In genomic region chr8:66698011-66698410, GRCm38 (mm10) we compare ENCODE assay signal across 9 mouse cellular contexts. TPM values are rescaled to one million over a fixed set of nuclear protein-coding genes. Genes with fewer than 3 reads are reported as not detected.
A peak's percentile ranks its signal among the peaks of the same experiment; 100 is the strongest.
DNase-seq lines count a peak whose midpoint lies in the region; ATAC-seq lines count a peak whose summit lies in the region.
"Had no signal": no experiment of that assay in that cellular context is flagged by ENCODE, and none has a peak within 500 bp of the region (broad histone marks: within the 10 kb centered on the region; RNA-seq: fewer than 3 reads in every experiment).

No protein-coding gene starts in this region.

- no peak for DNase-seq in intestine, embryonic 14.5 days (ENCODE audit: low spot score)
- no peak for DNase-seq in embryonic facial prominence, embryonic 14.5 days (ENCODE audit: low spot score)
- no peak for DNase-seq in right cerebral cortex, postnatal 4 days
- DNase-seq in cerebellum, adult 9-10 months = no peak
- no peak for DNase-seq in kidney, adult 8-10 months
- DNase-seq: adrenal gland, postnatal 36 days had no signal

- no peak overlapping the region for H3K27ac ChIP-seq in intestine, embryonic 14.5 days (ENCODE audit: low read depth)
- H3K27ac ChIP-seq in intestine, embryonic 16.5 days (ENCODE audit: low read length) = no peak overlapping the region
- no peak overlapping the region for H3K27ac ChIP-seq in embryonic facial prominence, embryonic 14.5 days (replicated peaks; ENCODE audit: low read depth, low read length)
- H3K27ac ChIP-seq in hindbrain, embryonic 16.5 days (ENCODE audit: low read depth, low read length) = no peak overlapping the region
- no peak overlapping the region for H3K27ac ChIP-seq in neural tube, embryonic 13.5 days (replicated peaks)

- no peaks in the 10 kb centered on the region for H3K9me3 ChIP-seq in intestine, embryonic 14.5 days (ENCODE audit: control insufficient read depth, low read length)
- no peaks in the 10 kb centered on the region for H3K9me3 ChIP-seq in intestine, embryonic 16.5 days (ENCODE audit: control insufficient read depth, low read length)
- H3K9me3 ChIP-seq in embryonic facial prominence, embryonic 14.5 days (ENCODE audit: control insufficient read depth, low read length) = no peaks in the 10 kb centered on the region
- H3K9me3 ChIP-seq in hindbrain, embryonic 16.5 days (ENCODE audit: control insufficient read depth, low read length) = no peaks in the 10 kb centered on the region
- no peaks in the 10 kb centered on the region for H3K9me3 ChIP-seq in neural tube, embryonic 13.5 days

- H3K27me3 ChIP-seq in intestine, embryonic 14.5 days (replicated peaks; ENCODE audit: control insufficient read depth, insufficient read depth, low read length) = peaks cover 30% of the 10 kb centered on the region
- H3K27me3 ChIP-seq in intestine, embryonic 16.5 days (replicated peaks; ENCODE audit: control insufficient read depth, insufficient read depth, low read length) = peaks cover 20% of the 10 kb centered on the region
- H3K27me3 ChIP-seq in embryonic facial prominence, embryonic 14.5 days (replicated peaks; ENCODE audit: control insufficient read depth, insufficient read depth, low read length) = peaks cover 40% of the 10 kb centered on the region
- H3K27me3 ChIP-seq in hindbrain, embryonic 16.5 days (replicated peaks; ENCODE audit: control insufficient read depth, insufficient read depth, low read length) = peaks cover 3% of the 10 kb centered on the region; the same call in 1 of the 2 replicates
- H3K27me3 ChIP-seq in neural tube, embryonic 13.5 days = peaks cover 21% of the 10 kb centered on the region

- no peaks in the 10 kb centered on the region; the same call in 1 of the 2 replicates for H3K4me1 ChIP-seq in intestine, embryonic 14.5 days (replicated peaks; ENCODE audit: control insufficient read depth, insufficient read depth, low read length)
- peaks cover 7% of the 10 kb centered on the region; the same call in 1 of the 2 replicates for H3K4me1 ChIP-seq in intestine, embryonic 16.5 days (ENCODE audit: control insufficient read depth, insufficient read depth, low read length)
- H3K4me1 ChIP-seq in embryonic facial prominence, embryonic 14.5 days (ENCODE audit: control insufficient read depth, insufficient read depth, low read length) = no peaks in the 10 kb centered on the region
- peaks cover 4% of the 10 kb centered on the region for H3K4me1 ChIP-seq in hindbrain, embryonic 16.5 days (ENCODE audit: control insufficient read depth, insufficient read depth, low read depth, low read length)
- H3K4me1 ChIP-seq in neural tube, embryonic 13.5 days (replicated peaks) = peaks cover 15% of the 10 kb centered on the region

- ATAC-seq in intestine, embryonic 14.5 days (replicated peaks; ENCODE audit: low FRiP score, low TSS enrichment, low read depth) = no peak
- no peak for ATAC-seq in intestine, embryonic 16.5 days
- no peak for ATAC-seq in embryonic facial prominence, embryonic 14.5 days (ENCODE audit: low read depth)
- peak; percentile 19; the same call in 1 of the 2 replicates for ATAC-seq in hindbrain, embryonic 16.5 days
- peak; percentile 38; the same call in 1 of the 2 replicates for ATAC-seq in neural tube, embryonic 13.5 days (ENCODE audit: low read depth)

- 5% methylated on average over 7 of the region's 7 CpGs for WGBS in intestine, embryonic 14.5 days
- WGBS in intestine, embryonic 16.5 days = 2% methylated on average over 7 of the region's 7 CpGs
- 11% methylated on average over 7 of the region's 7 CpGs for WGBS in embryonic facial prominence, embryonic 14.5 days
- 5% methylated on average over 7 of the region's 7 CpGs for WGBS in hindbrain, embryonic 16.5 days
- WGBS in neural tube, embryonic 13.5 days = 3% methylated on average over 7 of the region's 7 CpGs

- peak overlapping the region; percentile 66 for H3K4me2 ChIP-seq in intestine, embryonic 14.5 days (ENCODE audit: low read length)
- no peak overlapping the region; the same call in 1 of the 2 replicates for H3K4me2 ChIP-seq in intestine, embryonic 16.5 days (ENCODE audit: low read depth, low read length)
- H3K4me2 ChIP-seq in embryonic facial prominence, embryonic 14.5 days (ENCODE audit: low read depth, low read length) = peak overlapping the region; percentile 71
- H3K4me2 ChIP-seq in hindbrain, embryonic 16.5 days (ENCODE audit: low read length) = peak overlapping the region; percentile 62
- H3K4me2 ChIP-seq in neural tube, embryonic 13.5 days = peak overlapping the region; percentile 79

- H3K36me3 ChIP-seq in intestine, embryonic 14.5 days (ENCODE audit: control insufficient read depth, insufficient read depth, low read length) = no peaks in the 10 kb centered on the region
- H3K36me3 ChIP-seq in intestine, embryonic 16.5 days (ENCODE audit: control insufficient read depth, insufficient read depth, low read length) = no peaks in the 10 kb centered on the region
- no peaks in the 10 kb centered on the region for H3K36me3 ChIP-seq in embryonic facial prominence, embryonic 14.5 days (ENCODE audit: control insufficient read depth, insufficient read depth, low read length)
- H3K36me3 ChIP-seq in hindbrain, embryonic 16.5 days (ENCODE audit: control insufficient read depth, insufficient read depth, low read length) = no peaks in the 10 kb centered on the region
- no peaks in the 10 kb centered on the region for H3K36me3 ChIP-seq in neural tube, embryonic 13.5 days

- no peak overlapping the region for H3K9ac ChIP-seq in intestine, embryonic 14.5 days (ENCODE audit: low read length)
- no peak overlapping the region for H3K9ac ChIP-seq in intestine, embryonic 16.5 days (ENCODE audit: low read depth, low read length)
- H3K9ac ChIP-seq in embryonic facial prominence, embryonic 14.5 days (ENCODE audit: low read depth, low read length) = no peak overlapping the region
- H3K9ac ChIP-seq in hindbrain, embryonic 16.5 days (ENCODE audit: low read depth, low read length) = peak overlapping the region; percentile 62; the same call in 1 of the 2 replicates
- H3K9ac ChIP-seq in neural tube, embryonic 13.5 days = peak overlapping the region; percentile 65

- H3K4me3 ChIP-seq in intestine, embryonic 14.5 days (ENCODE audit: low read depth, low read length) = peak overlapping the region; percentile 39
- no peak overlapping the region; the same call in 1 of the 2 replicates for H3K4me3 ChIP-seq in intestine, embryonic 16.5 days (ENCODE audit: low read length)
- H3K4me3 ChIP-seq in embryonic facial prominence, embryonic 14.5 days (ENCODE audit: low read depth, low read length) = peak overlapping the region; percentile 43
- peak overlapping the region; percentile 54 for H3K4me3 ChIP-seq in hindbrain, embryonic 16.5 days (ENCODE audit: low read length)
- H3K4me3 ChIP-seq in neural tube, embryonic 13.5 days = peak overlapping the region; percentile 49

RNA-seq across cellular contexts. Expression of gene Npy1r, which starts 1.0 kb away (rescaled TPM):
- 2.0 and 2.1 TPM in 2 replicates for polyA plus RNA-seq in intestine, embryonic 14.5 days (2014; fragmentation: Nextera tagmentation; extraction: Ambion mirVana)
- polyA plus RNA-seq in intestine, embryonic 16.5 days (2015; fragmentation: Nextera tagmentation; extraction: Ambion mirVana) = 1.3 TPM in 2 replicates
- polyA plus RNA-seq in embryonic facial prominence, embryonic 14.5 days (2014; fragmentation: Nextera tagmentation; extraction: Ambion mirVana) = 2.6 and 2.8 TPM in 2 replicates
- polyA plus RNA-seq in hindbrain, embryonic 16.5 days (2015; fragmentation: Nextera tagmentation; extraction: Ambion mirVana) = 9.1 and 10.2 TPM in 2 replicates
- polyA plus RNA-seq in neural tube, embryonic 13.5 days (2015; fragmentation: Nextera tagmentation; extraction: Ambion mirVana) = 11.0 and 12.8 TPM in 2 replicates

RNA-seq across cellular contexts. Expression of gene Npy5r, which starts 10.1 kb away (rescaled TPM):
- 0.14 TPM in 1 of 2 replicates, not detected in the other for polyA plus RNA-seq in intestine, embryonic 14.5 days (2014; fragmentation: Nextera tagmentation; extraction: Ambion mirVana)
- polyA plus RNA-seq in intestine, embryonic 16.5 days (2015; fragmentation: Nextera tagmentation; extraction: Ambion mirVana) = 0.07 and 0.13 TPM in 2 replicates
- 0.14 and 0.35 TPM in 2 replicates for polyA plus RNA-seq in embryonic facial prominence, embryonic 14.5 days (2014; fragmentation: Nextera tagmentation; extraction: Ambion mirVana)
- 2.4 and 3.1 TPM in 2 replicates for polyA plus RNA-seq in hindbrain, embryonic 16.5 days (2015; fragmentation: Nextera tagmentation; extraction: Ambion mirVana)
- 2.1 TPM in 2 replicates for polyA plus RNA-seq in neural tube, embryonic 13.5 days (2015; fragmentation: Nextera tagmentation; extraction: Ambion mirVana)

Comparison
In these comparisons a context has a peak if more than half of its experiments do, and no peak if none do; other contexts are left out.
1. ATAC-seq: peak in hindbrain, embryonic 16.5 days (single experiment) and neural tube, embryonic 13.5 days (single experiment); none in intestine, embryonic 14.5 days (single experiment), intestine, embryonic 16.5 days (single experiment) and embryonic facial prominence, embryonic 14.5 days (single experiment).
2. H3K9ac ChIP-seq: peak in hindbrain, embryonic 16.5 days (single experiment) and neural tube, embryonic 13.5 days (single experiment); none in intestine, embryonic 14.5 days (single experiment), intestine, embryonic 16.5 days (single experiment) and embryonic facial prominence, embryonic 14.5 days (single experiment).